Mouse (Mus musculus) cortical plate, adult 2 months (tissue): ENCODE data around the gene Ifrd2. TPM values are rescaled to one million over a fixed set of nuclear protein-coding genes. Genes with fewer than 3 reads are reported as not detected.
A peak's percentile ranks its signal among the peaks of the same experiment; 100 is the strongest.

Source experiments
- H3K27ac ChIP-seq: fragments of 200-500 bp; 2 replicates; pipeline ENCODE4 v1.5.1; 2012; ENCODE audit warnings: low read length, control low read depth, inconsistent platforms; ENCODE audit not compliant: insufficient read depth
- H3K4me1 ChIP-seq: fragments of 200-500 bp; 2 replicates; pipeline ENCODE4 v1.6.1; 2011; ENCODE audit warnings: low read length; ENCODE audit not compliant: control insufficient read depth, insufficient read depth
- H3K4me3 ChIP-seq: fragments of 200-500 bp; 2 replicates; pipeline ENCODE4 v1.5.1; 2011; ENCODE audit warnings: mild to moderate bottlenecking, low read length, control low read depth; ENCODE audit not compliant: insufficient read depth
- CTCF ChIP-seq: fragments of 200-500 bp; IDR thresholded peaks from 2 replicates; pipeline ENCODE4 v1.5.1; 2011; ENCODE audit warnings: mild to moderate bottlenecking, control low read depth, low read length; ENCODE audit not compliant: insufficient read depth; ENCODE audit errors: extremely low read depth
- POLR2A ChIP-seq: fragments of 200-500 bp; IDR thresholded peaks from 2 replicates; pipeline ENCODE4 v1.6.1; 2011; ENCODE audit warnings: mild to moderate bottlenecking, low read length, control low read depth; ENCODE audit not compliant: insufficient read depth; ENCODE audit errors: extremely low read depth
- polyA plus RNA-seq: library from polyadenylated mRNA; depleted of rRNA; stranded (reverse); fragments of >200 nt; gene quantifications from 2 replicates; pipeline ENCODE4 v1.2.3, GENCODE M21; 2012

Ifrd2 gene
- polyA plus RNA-seq, 1 experiment, result 16.3 TPM

- H3K4me1 ChIP-seq, result no peaks in the 10 kb centered on the region
- no peak overlapping the region for H3K27ac ChIP-seq
- TF ChIP-seq POLR2A (no peak), CTCF (no peak)
- no peak overlapping the region for H3K4me3 ChIP-seq
Measured at GRCm38 (mm10) chr9:107594281-107595062, 7.0 kb downstream of the Ifrd2 start.

- Histone ChIP-seq H3K4me1 (no peaks in the 10 kb centered on the region), H3K4me3 (no peak overlapping the region), H3K27ac (no peak overlapping the region)
- no peak for TF ChIP-seq POLR2A
- no peak for TF ChIP-seq CTCF
Measured at GRCm38 (mm10) chr9:107596619-107597569, 9.5 kb downstream of the Ifrd2 start.

- H3K27ac ChIP-seq, result no peak overlapping the region
- TF ChIP-seq POLR2A, result no peak
- TF ChIP-seq CTCF, result no peak
- H3K4me1 ChIP-seq, result no peaks in the 10 kb centered on the region; the same call in 1 of the 2 replicates
- no peak overlapping the region for H3K4me3 ChIP-seq
Measured at GRCm38 (mm10) chr9:107598385-107598784, 10.9 kb downstream of the Ifrd2 start.

- no peak for TF ChIP-seq CTCF
- TF ChIP-seq POLR2A, result no peak
- H3K27ac ChIP-seq, result no peak overlapping the region
- H3K4me1 ChIP-seq, result no peaks in the 10 kb centered on the region; the same call in 1 of the 2 replicates
- H3K4me3 ChIP-seq, result no peak overlapping the region
Measured at GRCm38 (mm10) chr9:107599433-107599832, 12.0 kb downstream of the Ifrd2 start.

GRCm38 (mm10) chr9:107599842-107600241 is 12.4 kb downstream of the Ifrd2 start:
- Histone ChIP-seq H3K4me3 (no peak overlapping the region), H3K4me1 (no peaks in the 10 kb centered on the region; the same call in 1 of the 2 replicates), H3K27ac (no peak overlapping the region)
- TF ChIP-seq POLR2A, result no peak
- no peak for TF ChIP-seq CTCF

GRCm38 (mm10) chr9:107600745-107601144 is 13.3 kb downstream of the Ifrd2 start:
- Histone ChIP-seq H3K4me1 (no peaks in the 10 kb centered on the region; the same call in 1 of the 2 replicates), H3K4me3 (no peak overlapping the region), H3K27ac (no peak overlapping the region)
- no peak for TF ChIP-seq POLR2A
- 0 out of 2 replicates have a peak, but pooled peaks have one; percentile 14 for TF ChIP-seq CTCF

- H3K4me1 ChIP-seq, result no peaks in the 10 kb centered on the region; the same call in 1 of the 2 replicates
- TF ChIP-seq CTCF (no peak), POLR2A (no peak)
- H3K4me3 ChIP-seq, result no peak overlapping the region
- H3K27ac ChIP-seq, result no peak overlapping the region
Measured at GRCm38 (mm10) chr9:107601275-107601674, 13.8 kb downstream of the Ifrd2 start.

GRCm38 (mm10) chr9:107602068-107602648 is 14.7 kb downstream of the Ifrd2 start:
- Histone ChIP-seq H3K27ac (no peak overlapping the region), H3K4me3 (no peak overlapping the region), H3K4me1 (no peaks in the 10 kb centered on the region; the same call in 1 of the 2 replicates)
- TF ChIP-seq CTCF (peak; percentile 96), POLR2A (no peak)

GRCm38 (mm10) chr9:107603251-107603650 is 15.8 kb downstream of the Ifrd2 start:
- no peak overlapping the region for H3K4me3 ChIP-seq
- no peak for TF ChIP-seq POLR2A
- TF ChIP-seq CTCF, result no peak
- H3K27ac ChIP-seq, result no peak overlapping the region
- H3K4me1 ChIP-seq, result no peaks in the 10 kb centered on the region; the same call in 1 of the 2 replicates
